Mouse (Mus musculus): ENCODE data around the gene Pde9a.

Gene Pde9a

GRCm38 (mm10) chr17:31497726-31498125, 111.7 kb downstream of the Pde9a start:
- TF ChIP-seq NANOG (IDR thresholded peaks at IDR 0.05; ENCODE audit: borderline replicate concordance, low read length) (no peak), POU5F1 (IDR thresholded peaks at IDR 0.05; ENCODE audit: borderline replicate concordance, low read length) (no peak), CTCF (conservative IDR thresholded peaks at IDR 0.05; ENCODE audit: low read length) (no peak)
- H3K4me3 ChIP-seq (replicated peaks; ENCODE audit: low read length) = no peak overlapping the region
- no peaks in the 10 kb centered on the region for H3K27me3 ChIP-seq (ENCODE audit: insufficient read depth, low read length)
- no peaks in the 10 kb centered on the region for H3K9me3 ChIP-seq (ENCODE audit: low read length)
- peaks cover 88% of the 10 kb centered on the region for H3K36me3 ChIP-seq (ENCODE audit: insufficient read depth, low read length)
- peaks cover 48% of the 10 kb centered on the region for H3K4me1 ChIP-seq (replicated peaks; ENCODE audit: low read depth, low read length)

GRCm38 (mm10) chr17:31499725-31500124, 113.7 kb downstream of the Pde9a start:
- Histone ChIP-seq H3K27me3 (ENCODE audit: insufficient read depth, low read length) (no peaks in the 10 kb centered on the region), H3K36me3 (ENCODE audit: insufficient read depth, low read length) (peaks cover 99% of the 10 kb centered on the region), H3K4me3 (replicated peaks; ENCODE audit: low read length) (no peak overlapping the region), H3K9me3 (ENCODE audit: low read length) (no peaks in the 10 kb centered on the region), H3K4me1 (replicated peaks; ENCODE audit: low read depth, low read length) (peaks cover 67% of the 10 kb centered on the region)
- TF ChIP-seq POU5F1 (IDR thresholded peaks at IDR 0.05; ENCODE audit: borderline replicate concordance, low read length) = no peak
- no peak for TF ChIP-seq CTCF (conservative IDR thresholded peaks at IDR 0.05; ENCODE audit: low read length)
- TF ChIP-seq NANOG (IDR thresholded peaks at IDR 0.05; ENCODE audit: borderline replicate concordance, low read length) = no peak

- no peak for TF ChIP-seq CTCF (conservative IDR thresholded peaks at IDR 0.05; ENCODE audit: low read length)
- peaks cover 99% of the 10 kb centered on the region for H3K36me3 ChIP-seq (ENCODE audit: insufficient read depth, low read length)
Observed at GRCm38 (mm10) chr17:31500416-31500815, 114.4 kb downstream of the Pde9a start.

GRCm38 (mm10) chr17:31500908-31501307, 114.9 kb downstream of the Pde9a start:
- peaks cover 78% of the 10 kb centered on the region for H3K4me1 ChIP-seq (replicated peaks; ENCODE audit: low read depth, low read length)
- no peak overlapping the region for H3K4me3 ChIP-seq (replicated peaks; ENCODE audit: low read length)

More at GRCm38 (mm10) chr17:31500416-31500815, 114.4 kb downstream of the Pde9a start:
- H3K4me1 ChIP-seq (replicated peaks; ENCODE audit: low read depth, low read length) = peaks cover 74% of the 10 kb centered on the region
- no peaks in the 10 kb centered on the region for H3K27me3 ChIP-seq (ENCODE audit: insufficient read depth, low read length)
- H3K4me3 ChIP-seq (replicated peaks; ENCODE audit: low read length) = no peak overlapping the region
- no peaks in the 10 kb centered on the region for H3K9me3 ChIP-seq (ENCODE audit: low read length)

GRCm38 (mm10) chr17:31502261-31502927, 116.4 kb downstream of the Pde9a start:
- 0 out of 2 replicates have a peak overlapping the region, but pooled peaks have one; percentile 24 for H3K4me3 ChIP-seq (replicated peaks; ENCODE audit: low read length)
- no peaks in the 10 kb centered on the region for H3K9me3 ChIP-seq (ENCODE audit: low read length)
- no peak for TF ChIP-seq POU5F1 (IDR thresholded peaks at IDR 0.05; ENCODE audit: borderline replicate concordance, low read length)
- no peak for TF ChIP-seq NANOG (IDR thresholded peaks at IDR 0.05; ENCODE audit: borderline replicate concordance, low read length)
- no peak for TF ChIP-seq CTCF (conservative IDR thresholded peaks at IDR 0.05; ENCODE audit: low read length)
- no peaks in the 10 kb centered on the region for H3K27me3 ChIP-seq (ENCODE audit: insufficient read depth, low read length)
- H3K36me3 ChIP-seq (ENCODE audit: insufficient read depth, low read length) = peaks cover 99% of the 10 kb centered on the region
- peaks cover 80% of the 10 kb centered on the region for H3K4me1 ChIP-seq (replicated peaks; ENCODE audit: low read depth, low read length)

More at GRCm38 (mm10) chr17:31500908-31501307, 114.9 kb downstream of the Pde9a start:
- peaks cover 99% of the 10 kb centered on the region for H3K36me3 ChIP-seq (ENCODE audit: insufficient read depth, low read length)
- TF ChIP-seq POU5F1 (IDR thresholded peaks at IDR 0.05; ENCODE audit: borderline replicate concordance, low read length) (no peak), NANOG (IDR thresholded peaks at IDR 0.05; ENCODE audit: borderline replicate concordance, low read length) (no peak), CTCF (conservative IDR thresholded peaks at IDR 0.05; ENCODE audit: low read length) (no peak)
- H3K9me3 ChIP-seq (ENCODE audit: low read length) = no peaks in the 10 kb centered on the region
- H3K27me3 ChIP-seq (ENCODE audit: insufficient read depth, low read length) = no peaks in the 10 kb centered on the region

GRCm38 (mm10) chr17:31503337-31503736, 117.3 kb downstream of the Pde9a start:
- Histone ChIP-seq H3K9me3 (ENCODE audit: low read length) (no peaks in the 10 kb centered on the region), H3K4me3 (replicated peaks; ENCODE audit: low read length) (0 out of 2 replicates have a peak overlapping the region, but pooled peaks have one; percentile 24), H3K36me3 (ENCODE audit: insufficient read depth, low read length) (peaks cover 99% of the 10 kb centered on the region), H3K4me1 (replicated peaks; ENCODE audit: low read depth, low read length) (peaks cover 74% of the 10 kb centered on the region), H3K27me3 (ENCODE audit: insufficient read depth, low read length) (no peaks in the 10 kb centered on the region)
- no peak for TF ChIP-seq POU5F1 (IDR thresholded peaks at IDR 0.05; ENCODE audit: borderline replicate concordance, low read length)
- TF ChIP-seq NANOG (IDR thresholded peaks at IDR 0.05; ENCODE audit: borderline replicate concordance, low read length) = no peak
- TF ChIP-seq CTCF (conservative IDR thresholded peaks at IDR 0.05; ENCODE audit: low read length) = no peak

GRCm38 (mm10) chr17:31503936-31504335, 117.9 kb downstream of the Pde9a start:
- no peak for TF ChIP-seq POU5F1 (IDR thresholded peaks at IDR 0.05; ENCODE audit: borderline replicate concordance, low read length)
- TF ChIP-seq NANOG (IDR thresholded peaks at IDR 0.05; ENCODE audit: borderline replicate concordance, low read length) = no peak
- no peak for TF ChIP-seq CTCF (conservative IDR thresholded peaks at IDR 0.05; ENCODE audit: low read length)
- H3K4me3 ChIP-seq (replicated peaks; ENCODE audit: low read length) = peak overlapping the region; percentile 24; the same call in 1 of the 2 replicates
- no peaks in the 10 kb centered on the region for H3K9me3 ChIP-seq (ENCODE audit: low read length)

GRCm38 (mm10) chr17:31505013-31505412, 119.0 kb downstream of the Pde9a start:
- Histone ChIP-seq H3K4me3 (replicated peaks; ENCODE audit: low read length) (peak overlapping the region; percentile 24), H3K36me3 (ENCODE audit: insufficient read depth, low read length) (peaks cover 99% of the 10 kb centered on the region), H3K9me3 (ENCODE audit: low read length) (no peaks in the 10 kb centered on the region), H3K27me3 (ENCODE audit: insufficient read depth, low read length) (no peaks in the 10 kb centered on the region), H3K4me1 (replicated peaks; ENCODE audit: low read depth, low read length) (peaks cover 70% of the 10 kb centered on the region)
- TF ChIP-seq CTCF (conservative IDR thresholded peaks at IDR 0.05; ENCODE audit: low read length) (no peak), NANOG (IDR thresholded peaks at IDR 0.05; ENCODE audit: borderline replicate concordance, low read length) (no peak), POU5F1 (IDR thresholded peaks at IDR 0.05; ENCODE audit: borderline replicate concordance, low read length) (no peak)

More at GRCm38 (mm10) chr17:31503936-31504335, 117.9 kb downstream of the Pde9a start:
- peaks cover 71% of the 10 kb centered on the region for H3K4me1 ChIP-seq (replicated peaks; ENCODE audit: low read depth, low read length)
- no peaks in the 10 kb centered on the region for H3K27me3 ChIP-seq (ENCODE audit: insufficient read depth, low read length)
- peaks cover 99% of the 10 kb centered on the region for H3K36me3 ChIP-seq (ENCODE audit: insufficient read depth, low read length)

All from E14TG2a.4 (cell line).